9 mouse cellular contexts compared by ENCODE assay signal in the genomic region with DNA sequence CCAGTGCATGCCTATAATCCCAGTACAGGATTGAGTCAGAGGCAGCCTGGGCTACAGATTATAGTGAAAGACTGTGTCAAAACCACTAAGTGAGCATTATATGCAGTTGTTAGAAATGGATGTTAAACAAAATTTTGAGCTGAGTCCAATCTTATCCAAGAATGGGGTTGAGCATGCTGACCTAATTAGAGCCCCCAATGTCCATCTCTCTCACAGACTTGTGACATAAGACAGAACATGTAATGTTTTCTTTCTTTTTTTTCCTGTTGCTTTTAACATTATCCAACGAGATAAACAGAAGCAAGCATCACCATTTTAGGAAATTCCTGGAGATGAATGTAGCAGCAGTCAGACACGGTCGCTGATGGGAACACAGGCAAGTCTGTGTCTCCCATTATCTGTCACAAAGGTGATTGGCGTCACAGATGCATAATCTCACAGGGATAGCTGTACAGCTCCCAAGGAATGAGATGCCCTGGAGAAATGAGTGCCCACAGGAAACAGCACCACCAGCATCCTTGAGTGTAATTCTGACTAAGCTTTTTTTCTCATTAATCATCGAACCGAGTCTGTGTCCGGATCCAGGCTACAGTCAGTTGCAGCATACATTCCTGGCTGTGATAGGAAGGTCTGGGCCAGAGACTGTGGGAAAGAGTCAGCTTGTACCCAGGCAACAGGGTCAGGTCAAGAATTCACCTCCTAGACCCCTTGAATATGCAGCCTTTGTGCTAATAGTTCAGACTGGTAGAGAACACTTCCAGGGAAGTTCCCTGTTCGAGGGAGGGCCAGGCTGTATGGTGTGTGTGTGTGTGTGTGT.
DNase-seq lines count a peak whose midpoint lies in the region; ATAC-seq and TF ChIP-seq lines count a peak whose summit lies in the region.
"Had no signal": no experiment of that assay in that cellular context is flagged by ENCODE, and none has a peak within 500 bp of the region (broad histone marks: within the 10 kb centered on the region; RNA-seq: fewer than 3 reads in every experiment).

No protein-coding gene starts in this region.

- H3K4me2 ChIP-seq in midbrain, embryonic 11.5 days: no peak overlapping the region
- H3K4me2 ChIP-seq in midbrain, embryonic 15.5 days: no peak overlapping the region
- no peak overlapping the region for H3K4me2 ChIP-seq in kidney, embryonic 16.5 days (replicated peaks; ENCODE audit: low read depth, low read length)
- H3K4me2 ChIP-seq: embryonic facial prominence, embryonic 12.5 days had no signal

- no peak for TF ChIP-seq POLR2A in small intestine, adult 2 months (IDR thresholded peaks at IDR 0.05; ENCODE audit: low read depth, low read length)

- H3K36me3 ChIP-seq in midbrain, embryonic 11.5 days (ENCODE audit: control insufficient read depth, insufficient read depth, low read length): no peaks in the 10 kb centered on the region
- no peaks in the 10 kb centered on the region for H3K36me3 ChIP-seq in midbrain, embryonic 15.5 days (replicated peaks)
- no peaks in the 10 kb centered on the region for H3K36me3 ChIP-seq in kidney, embryonic 16.5 days (ENCODE audit: insufficient read depth, low read length)
- no peaks in the 10 kb centered on the region for H3K36me3 ChIP-seq in small intestine, adult 2 months (ENCODE audit: control insufficient read depth, insufficient read depth, low read length)
- H3K36me3 ChIP-seq: embryonic facial prominence, embryonic 12.5 days had no signal

- no peak overlapping the region for H3K27ac ChIP-seq in midbrain, embryonic 11.5 days (ENCODE audit: low read depth, low read length)
- no peak overlapping the region for H3K27ac ChIP-seq in midbrain, embryonic 15.5 days
- peak overlapping the region; percentile 67 for H3K27ac ChIP-seq in kidney, embryonic 16.5 days (ENCODE audit: low read length)
- H3K27ac ChIP-seq in small intestine, adult 2 months (ENCODE audit: insufficient read depth, low read depth, low read length): 0 out of 2 replicates have a peak overlapping the region, but pooled peaks have one; percentile 31
- H3K27ac ChIP-seq: embryonic facial prominence, embryonic 12.5 days had no signal

- no peak for TF ChIP-seq CTCF in small intestine, adult 2 months (IDR thresholded peaks at IDR 0.05; ENCODE audit: extremely low read depth, insufficient read length, insufficient replicate concordance, low read depth, low read length)

- 0 out of 2 replicates have a peak, but pooled peaks cover 4% of the 10 kb centered on the region for H3K4me1 ChIP-seq in midbrain, embryonic 11.5 days (ENCODE audit: control insufficient read depth, insufficient read depth, low read length)
- 0 out of 2 replicates have a peak, but pooled peaks cover 2% of the 10 kb centered on the region for H3K4me1 ChIP-seq in midbrain, embryonic 15.5 days
- peaks cover 10% of the 10 kb centered on the region; the same call in 1 of the 2 replicates for H3K4me1 ChIP-seq in kidney, embryonic 16.5 days (ENCODE audit: insufficient read depth, low read length)
- peaks cover 17% of the 10 kb centered on the region for H3K4me1 ChIP-seq in small intestine, adult 2 months (ENCODE audit: control insufficient read depth, insufficient read depth, insufficient read length, low read length)
- H3K4me1 ChIP-seq: embryonic facial prominence, embryonic 12.5 days had no signal

- DNase-seq in adrenal gland, adult (ENCODE audit: inconsistent age in 2 of 2, low spot score in 1 of 2): peak; percentile 13 to 57
- DNase-seq in adrenal gland, adult 18-20 months (ENCODE audit: low spot score in 2 of 2): no peak
- DNase-seq in midbrain, embryonic 11.5 days (ENCODE audit: low spot score, missing footprints): peak; percentile 82
- no peak for DNase-seq in urinary bladder, postnatal 14 days (ENCODE audit: low spot score)
- DNase-seq in gastrocnemius, adult 8-10 months (ENCODE audit: low spot score in 2 of 2): no peak

- WGBS in midbrain, embryonic 11.5 days: 42% methylated on average over 8 of the region's 8 CpGs
- WGBS in midbrain, embryonic 15.5 days: 44% methylated on average over 8 of the region's 8 CpGs
- WGBS in kidney, embryonic 16.5 days: 42% methylated on average over 8 of the region's 8 CpGs
- 70% methylated on average over 8 of the region's 8 CpGs for WGBS in small intestine, adult 2 months

- H3K27me3 ChIP-seq in midbrain, embryonic 11.5 days (ENCODE audit: control insufficient read depth, insufficient read depth, low read length): no peaks in the 10 kb centered on the region
- no peaks in the 10 kb centered on the region for H3K27me3 ChIP-seq in midbrain, embryonic 15.5 days (replicated peaks)
- no peaks in the 10 kb centered on the region for H3K27me3 ChIP-seq in kidney, embryonic 16.5 days (ENCODE audit: insufficient read depth, low read length)
- no peaks in the 10 kb centered on the region for H3K27me3 ChIP-seq in small intestine, adult 2 months (ENCODE audit: control insufficient read depth, insufficient read depth, low read length)
- H3K27me3 ChIP-seq: embryonic facial prominence, embryonic 12.5 days had no signal

- H3K9me3 ChIP-seq in midbrain, embryonic 11.5 days (ENCODE audit: control insufficient read depth, low read length): no peaks in the 10 kb centered on the region
- no peaks in the 10 kb centered on the region for H3K9me3 ChIP-seq in midbrain, embryonic 15.5 days
- no peaks in the 10 kb centered on the region for H3K9me3 ChIP-seq in kidney, embryonic 16.5 days (ENCODE audit: low read length)
- H3K9me3 ChIP-seq: embryonic facial prominence, embryonic 12.5 days had no signal

- no peak overlapping the region for H3K9ac ChIP-seq in midbrain, embryonic 11.5 days (ENCODE audit: low read length)
- H3K9ac ChIP-seq in midbrain, embryonic 15.5 days: no peak overlapping the region
- H3K9ac ChIP-seq in kidney, embryonic 16.5 days (replicated peaks; ENCODE audit: low read length): no peak overlapping the region
- H3K9ac ChIP-seq: embryonic facial prominence, embryonic 12.5 days had no signal

- no peak overlapping the region for H3K4me3 ChIP-seq in midbrain, embryonic 11.5 days (ENCODE audit: low read depth, low read length)
- H3K4me3 ChIP-seq in midbrain, embryonic 15.5 days: no peak overlapping the region
- no peak overlapping the region for H3K4me3 ChIP-seq in kidney, embryonic 16.5 days (ENCODE audit: low read length)
- H3K4me3 ChIP-seq in small intestine, adult 2 months (ENCODE audit: low read depth, low read length): no peak overlapping the region
- H3K4me3 ChIP-seq: embryonic facial prominence, embryonic 12.5 days had no signal

- ATAC-seq in midbrain, embryonic 11.5 days (ENCODE audit: low FRiP score): peak; percentile 62
- ATAC-seq in midbrain, embryonic 15.5 days (replicated peaks): no peak
- peak; percentile 63; the same call in 1 of the 2 replicates for ATAC-seq in kidney, embryonic 16.5 days (ENCODE audit: low FRiP score, low TSS enrichment)

Comparison
In these comparisons a context has a peak if more than half of its experiments do, and no peak if none do; other contexts are left out.
1. DNase-seq: peak in adrenal gland, adult (2 of 2) and midbrain, embryonic 11.5 days (single experiment); none in adrenal gland, adult 18-20 months (0 of 2), urinary bladder, postnatal 14 days (single experiment) and gastrocnemius, adult 8-10 months (0 of 2).
2. H3K27ac ChIP-seq: peak in kidney, embryonic 16.5 days (single experiment) and small intestine, adult 2 months (single experiment); none in midbrain, embryonic 11.5 days (single experiment) and midbrain, embryonic 15.5 days (single experiment).